Mouse (Mus musculus): ENCODE measurements around the gene Bmp6.
A peak's percentile ranks its signal among the peaks of the same experiment; 100 is the strongest.

Bmp6 gene

DNA sequence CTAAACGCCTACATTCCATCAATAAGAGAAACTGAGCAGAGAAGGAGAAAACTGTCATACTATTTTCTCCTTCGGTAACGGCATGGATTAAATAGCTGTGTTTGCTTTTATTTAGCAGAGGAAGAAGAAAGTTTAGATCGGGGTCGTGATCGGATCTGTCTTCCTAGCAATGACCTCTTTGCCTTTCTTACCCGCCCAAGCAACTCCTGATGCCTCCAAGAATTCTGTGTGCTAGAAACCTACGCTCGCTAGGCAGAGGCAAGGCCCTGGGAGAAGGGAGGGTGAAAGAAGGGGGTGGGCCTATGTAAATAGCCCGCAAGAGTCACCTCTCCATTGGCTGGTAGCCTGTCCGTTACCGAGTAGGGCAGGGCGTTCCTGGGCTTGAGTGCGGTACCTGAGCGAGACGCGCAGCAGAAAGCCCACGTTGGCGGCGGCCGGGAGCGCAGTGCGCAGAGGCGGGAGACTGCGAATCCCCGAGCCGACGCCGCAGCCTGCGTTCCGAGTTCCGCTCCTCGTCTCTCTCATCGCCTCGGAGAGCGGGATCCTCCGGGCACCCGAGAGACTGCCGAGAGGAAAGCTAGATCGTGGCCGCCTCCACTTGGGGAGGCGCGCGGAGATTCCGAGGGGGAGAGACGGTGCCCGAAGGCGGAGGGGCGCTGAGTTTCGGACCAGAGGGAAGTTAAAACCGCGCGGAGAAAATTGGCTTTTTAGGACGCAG lies at the start of gene Bmp6:
TSS of gene Bmp6 (plus strand) at position 395 of the 718 bp plus-strand sequence.
- DNase-seq (ENCODE audit: low spot score): peak; percentile 91

- no peak for DNase-seq (ENCODE audit: low spot score)
These were observed 48.7 kb upstream of the Bmp6 start for GRCm38 (mm10) chr13:38296166-38296565.

GRCm38 (mm10) chr13:38296601-38297000 lies 48.3 kb upstream of the Bmp6 start:
- no peak for DNase-seq (ENCODE audit: low spot score)

- DNase-seq (ENCODE audit: low spot score): no peak
These were observed 33.8 kb upstream of the Bmp6 start for GRCm38 (mm10) chr13:38311125-38311524.

DNA sequence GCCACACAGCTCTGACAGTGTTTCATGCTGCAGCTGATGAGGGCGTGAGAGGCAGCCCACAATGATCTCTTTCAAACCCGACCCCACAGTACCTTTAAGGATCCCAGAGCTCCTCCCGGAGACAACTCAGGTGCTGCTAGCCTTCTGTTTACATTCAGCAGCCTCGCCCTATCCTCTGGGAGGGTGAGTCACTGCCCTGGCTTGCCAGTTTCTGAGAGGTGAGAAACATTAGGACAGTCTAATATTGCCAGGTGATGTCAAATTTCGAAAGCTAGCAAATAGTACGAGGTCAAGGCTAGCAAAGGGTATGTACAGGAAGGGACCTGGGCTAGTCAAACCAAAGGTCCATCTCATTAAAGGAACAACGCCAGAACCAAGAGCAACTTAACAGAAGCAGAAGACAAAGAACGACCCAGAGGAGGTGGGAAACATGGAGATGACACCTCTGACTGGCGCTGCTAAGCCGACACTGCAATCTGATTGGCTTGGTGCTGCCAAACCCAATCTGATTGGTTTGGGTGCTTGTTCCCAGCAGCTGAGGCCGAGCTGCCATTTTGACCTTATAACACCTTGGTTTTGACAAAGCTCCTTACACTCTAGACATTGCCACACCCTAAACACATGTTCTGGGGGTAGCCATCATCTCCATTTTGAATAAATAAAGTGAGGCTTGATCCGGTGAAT lies 32.4 kb upstream of the Bmp6 start:
- DNase-seq (ENCODE audit: low spot score): no peak

DNA sequence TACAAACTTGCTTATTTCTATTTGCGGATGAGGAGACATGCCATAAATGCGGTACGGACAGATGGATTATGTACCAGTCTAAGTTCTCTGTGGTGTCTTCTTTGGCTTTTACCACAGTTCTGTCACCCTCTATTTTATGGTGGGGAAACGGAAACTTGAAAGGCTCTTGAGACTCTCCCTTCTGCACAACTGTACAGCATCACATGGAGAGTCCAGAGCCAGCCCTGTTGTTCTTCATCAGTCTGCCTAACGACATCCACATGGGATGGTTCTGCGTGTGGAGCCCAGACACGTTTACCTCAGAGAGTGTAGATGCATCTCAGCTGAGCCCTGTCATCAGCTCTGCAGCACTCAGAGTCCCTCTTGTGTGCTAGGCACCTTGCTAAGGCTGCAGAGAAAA lies 30.3 kb upstream of the Bmp6 start:
- DNase-seq (ENCODE audit: low spot score): no peak

DNA sequence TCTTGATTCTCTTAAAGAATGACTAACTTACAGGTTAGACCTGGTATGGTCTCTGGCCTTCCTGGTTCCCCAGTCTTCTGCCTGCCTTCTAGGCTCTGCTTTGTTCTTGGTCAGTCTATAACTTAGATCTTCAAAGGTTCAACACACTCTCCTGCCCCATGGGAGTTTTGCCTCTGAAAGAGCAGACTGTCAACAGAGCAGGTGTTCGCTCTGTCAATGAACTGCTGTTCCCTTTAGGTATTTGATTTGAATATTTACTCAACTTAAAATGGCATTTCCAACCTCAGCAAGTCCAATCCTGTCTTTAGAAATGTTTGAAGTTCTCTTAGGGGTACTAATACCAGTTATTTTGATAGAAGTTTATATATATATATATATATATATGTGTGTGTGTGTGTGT lies 26.5 kb upstream of the Bmp6 start:
- no peak for DNase-seq (ENCODE audit: low spot score)

DNA sequence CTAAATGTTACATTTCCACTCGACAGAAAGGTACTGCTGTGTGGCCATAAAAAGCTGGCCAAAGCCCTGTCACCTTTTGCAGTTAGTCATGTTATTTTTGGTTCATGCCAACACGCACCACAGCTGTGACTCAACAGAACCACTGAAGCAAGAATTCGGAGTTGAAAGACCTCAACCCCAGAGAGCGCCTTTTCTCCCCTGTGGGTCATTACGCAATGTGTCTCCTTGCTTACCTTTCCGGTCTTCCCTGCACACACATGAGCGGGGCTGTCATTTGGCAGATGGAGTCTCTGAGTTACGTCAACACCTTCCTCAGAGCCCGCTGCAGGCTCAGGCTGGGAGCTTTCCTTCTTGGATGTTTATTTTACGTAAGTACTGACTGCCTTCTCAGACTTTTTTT lies 24.6 kb upstream of the Bmp6 start:
- DNase-seq (ENCODE audit: low spot score): no peak

DNA sequence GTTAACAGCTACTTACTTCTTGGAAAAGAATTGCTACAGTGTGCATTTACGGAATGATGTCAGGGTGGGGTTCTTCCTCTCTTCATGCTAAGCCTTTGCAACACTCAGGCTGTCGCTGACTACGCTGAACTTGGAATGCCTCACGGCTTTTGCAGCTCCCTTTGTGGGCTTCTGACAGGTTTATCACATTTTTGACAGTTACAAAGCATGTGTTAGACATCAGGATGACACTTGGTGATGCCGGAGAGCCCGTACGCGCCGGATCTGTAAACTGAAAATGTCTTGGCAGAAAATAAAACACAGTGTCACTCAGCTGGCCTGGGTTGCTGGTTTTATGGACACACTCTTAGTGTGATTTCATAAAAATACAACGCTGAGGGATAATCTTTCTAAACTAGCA lies 20.5 kb upstream of the Bmp6 start:
- DNase-seq (ENCODE audit: low spot score): no peak

DNA sequence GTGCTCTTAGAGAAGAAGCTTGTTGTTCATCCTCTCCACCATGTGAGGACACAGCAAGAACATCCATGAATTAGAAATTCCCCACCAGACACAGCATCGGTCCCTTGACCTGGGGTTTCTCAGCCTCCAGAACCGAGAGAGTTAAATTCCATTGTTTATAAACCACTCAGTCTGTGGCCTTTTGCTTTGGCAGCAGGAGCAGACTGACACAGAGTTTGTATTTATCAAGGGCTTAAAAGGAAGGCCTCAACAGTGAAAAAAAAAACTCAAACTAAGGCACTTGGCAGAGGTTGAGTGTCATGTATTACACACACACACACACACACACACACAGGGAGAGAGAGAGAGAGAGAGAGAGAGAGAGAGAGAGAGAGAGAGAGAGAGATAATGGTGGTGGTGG lies 17.5 kb upstream of the Bmp6 start:
- no peak for DNase-seq (ENCODE audit: low spot score)

GRCm38 (mm10) chr13:38333496-38333895 lies 11.4 kb upstream of the Bmp6 start:
- DNase-seq (ENCODE audit: low spot score): no peak

DNA sequence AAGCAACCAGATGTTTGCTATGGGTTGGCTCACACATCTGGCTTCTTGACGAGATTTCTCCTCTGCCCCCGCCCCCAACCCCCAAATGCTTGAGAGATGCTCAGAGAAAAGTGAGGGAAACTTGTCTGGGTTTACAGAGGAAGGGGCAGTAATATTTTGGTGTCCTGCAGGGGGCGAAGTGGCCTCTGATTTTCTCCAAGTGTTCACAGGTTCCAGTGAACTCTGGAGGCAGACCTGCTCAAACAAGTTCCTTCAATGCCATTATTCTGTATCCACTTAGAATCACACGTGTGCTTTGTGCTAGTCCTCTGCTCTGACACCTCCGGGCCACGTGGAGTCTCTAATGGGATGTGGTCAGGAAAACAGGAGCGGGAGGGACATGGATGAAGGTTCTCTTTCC lies 2.3 kb upstream of the Bmp6 start:
- DNase-seq (ENCODE audit: low spot score): peak; percentile 71

DNA sequence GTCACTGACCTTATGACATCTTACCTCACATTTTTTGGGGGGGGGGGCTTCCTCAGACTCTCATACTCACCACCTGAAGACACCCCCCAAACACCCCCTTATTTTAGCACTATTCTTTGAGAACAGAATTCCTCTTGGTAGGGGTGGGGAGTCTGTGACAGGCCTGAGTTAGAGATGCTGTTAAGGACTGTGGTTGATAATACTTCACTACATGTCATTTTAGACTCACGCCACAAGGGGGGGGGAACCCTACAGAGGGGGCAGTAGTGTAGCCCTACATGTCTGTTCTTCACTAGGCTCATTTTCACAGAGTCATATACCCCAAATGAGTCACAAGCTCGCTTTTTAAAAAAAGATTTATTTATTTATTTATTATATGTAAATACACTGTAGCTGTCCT lies 1.7 kb upstream of the Bmp6 start:
- DNase-seq (ENCODE audit: low spot score): no peak

- no peak for DNase-seq (ENCODE audit: low spot score)
These were observed 519 bp downstream of the Bmp6 start for GRCm38 (mm10) chr13:38345431-38345820.

DNA sequence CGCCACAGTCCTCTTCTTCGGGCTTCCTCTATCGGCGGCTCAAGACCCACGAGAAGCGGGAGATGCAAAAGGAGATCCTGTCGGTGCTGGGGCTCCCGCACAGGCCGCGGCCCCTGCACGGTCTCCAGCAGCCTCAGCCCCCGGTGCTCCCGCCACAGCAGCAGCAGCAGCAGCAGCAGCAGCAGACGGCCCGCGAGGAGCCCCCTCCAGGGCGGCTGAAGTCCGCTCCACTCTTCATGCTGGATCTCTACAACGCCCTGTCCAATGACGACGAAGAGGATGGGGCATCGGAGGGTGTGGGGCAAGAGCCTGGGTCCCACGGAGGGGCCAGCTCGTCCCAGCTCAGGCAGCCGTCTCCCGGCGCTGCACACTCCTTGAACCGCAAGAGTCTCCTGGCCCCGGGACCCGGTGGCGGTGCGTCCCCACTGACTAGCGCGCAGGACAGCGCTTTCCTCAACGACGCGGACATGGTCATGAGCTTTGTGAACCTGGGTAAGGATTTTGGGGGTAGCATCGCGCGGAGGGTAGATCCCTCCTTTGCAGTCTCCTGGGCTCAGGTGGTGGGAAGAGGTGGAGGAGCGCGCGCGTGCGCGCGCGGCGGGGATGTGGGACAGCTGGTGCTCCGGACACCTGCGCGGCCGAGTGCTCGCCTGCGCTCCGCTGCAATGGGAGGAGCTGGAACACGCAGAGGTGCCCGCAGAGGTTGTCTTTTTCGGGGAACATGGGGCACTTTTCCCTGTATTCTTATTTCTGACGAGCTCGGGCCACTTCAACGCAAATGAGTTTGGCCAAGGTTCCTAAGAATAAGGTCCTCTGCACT lies 1.4 kb downstream of the Bmp6 start:
- DNase-seq (ENCODE audit: low spot score): peak; percentile 34

- DNase-seq (ENCODE audit: low spot score): peak; percentile 55
These were observed 2.3 kb downstream of the Bmp6 start for GRCm38 (mm10) chr13:38347021-38347774.

DNA sequence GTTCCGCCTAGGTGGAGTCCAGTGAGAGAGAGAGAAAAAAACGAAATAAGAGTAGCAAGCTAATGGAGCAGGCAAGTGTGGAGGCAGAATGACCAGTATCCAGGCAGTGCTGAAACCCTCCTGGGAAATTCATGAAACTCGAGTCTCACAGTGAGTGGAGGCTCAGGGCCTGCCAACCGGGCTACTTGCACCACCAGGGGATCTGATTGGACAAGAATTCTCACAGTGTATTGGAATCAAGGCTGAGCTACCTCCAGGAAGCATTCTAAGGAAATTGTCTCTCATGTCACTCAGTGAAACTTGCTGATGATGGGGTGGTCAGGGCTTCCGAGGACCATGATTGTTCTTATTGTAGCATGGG lies 2.8 kb downstream of the Bmp6 start:
- peak; percentile 46 for DNase-seq (ENCODE audit: low spot score)

- DNase-seq (ENCODE audit: low spot score): no peak
These were observed 4.1 kb downstream of the Bmp6 start for GRCm38 (mm10) chr13:38349046-38349445.

DNA sequence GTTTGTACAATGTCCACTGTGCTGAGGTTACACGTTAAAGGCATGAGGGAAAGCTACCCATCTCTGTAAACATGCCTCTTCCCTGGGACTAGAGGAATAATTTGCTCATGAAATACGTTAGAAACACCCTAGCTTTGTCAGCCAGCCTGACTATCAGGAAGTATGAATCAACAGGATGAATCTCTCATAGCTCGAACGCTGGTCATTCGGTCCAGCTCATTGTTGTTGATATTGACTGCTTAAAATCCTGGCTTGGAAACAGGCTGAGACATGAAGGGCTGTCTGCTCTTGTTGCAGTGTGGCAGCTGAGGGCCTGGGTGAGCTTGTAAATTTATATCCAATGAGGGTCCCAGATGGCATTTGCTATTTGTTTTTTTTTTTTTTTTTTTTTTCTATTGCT lies 4.9 kb downstream of the Bmp6 start:
- no peak for DNase-seq (ENCODE audit: low spot score)

DNA sequence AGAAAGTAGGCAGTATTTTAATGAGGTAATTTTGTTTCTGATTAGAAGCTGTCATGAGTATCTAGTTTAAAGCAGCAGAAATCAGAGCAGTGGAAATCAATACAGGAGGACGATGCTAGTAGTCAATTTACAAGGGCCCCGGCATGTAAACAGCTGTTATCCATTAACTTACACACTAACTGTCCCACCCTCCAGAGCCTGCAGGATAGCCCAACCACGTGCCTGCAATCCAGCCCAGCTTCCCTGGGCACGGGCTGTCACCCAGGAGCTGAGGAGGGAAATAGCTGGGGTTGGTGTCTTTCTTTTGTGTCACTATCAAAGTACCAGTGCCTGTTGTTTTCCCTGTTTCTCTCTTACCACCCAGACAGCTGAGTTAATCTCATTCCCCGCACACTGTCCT lies 7.1 kb downstream of the Bmp6 start:
- DNase-seq (ENCODE audit: low spot score): peak; percentile 37

GRCm38 (mm10) chr13:38352986-38353385 lies 8.1 kb downstream of the Bmp6 start:
- no peak for DNase-seq (ENCODE audit: low spot score)
